Mouse (Mus musculus) MEL (cell line): ENCODE measurements around the gene Glis1.

Experiments
- CTCF ChIP-seq, 3 experiments: IDR thresholded peaks in 2 of 3; conservative IDR thresholded peaks in 1 of 3; 2 replicates each; pipeline ENCODE4 v1.5.1; 2011 to 2012; ENCODE audit warnings: low read length in 3 of 3, low read depth in 2 of 3, mild to moderate bottlenecking in 2 of 3, improper control_type of control experiment in 1 of 3, inconsistent platforms in 1 of 3, mixed read lengths in 1 of 3, moderate library complexity in 1 of 3; ENCODE audit not compliant: control insufficient read depth in 1 of 3, insufficient read depth in 1 of 3, poor library complexity in 1 of 3, severe bottlenecking in 1 of 3
- E2F4 ChIP-seq: IDR thresholded peaks from 2 replicates; pipeline ENCODE4 v1.6.1; 2011; ENCODE audit warnings: low read depth, low read length, improper control_type of control experiment, borderline replicate concordance
- EP300 ChIP-seq, 2 experiments: IDR thresholded peaks; 2 replicates each; pipeline ENCODE4 v1.6.1; 2011; ENCODE audit warnings: improper control_type of control experiment in 2 of 2, low read length in 2 of 2, low read depth in 1 of 2, mild to moderate bottlenecking in 1 of 2
- ETS1 ChIP-seq: IDR thresholded peaks from 2 replicates; pipeline ENCODE4 v1.6.1; 2012; ENCODE audit warnings: low read depth, mild to moderate bottlenecking, inconsistent platforms, low read length, improper control_type of control experiment, moderate library complexity
- GATA1 ChIP-seq: IDR thresholded peaks from 2 replicates; pipeline ENCODE4 v1.6.1; 2011; ENCODE audit warnings: low read depth, low read length, improper control_type of control experiment
- HCFC1 ChIP-seq: IDR thresholded peaks from 2 replicates; pipeline ENCODE4 v1.6.1; 2012; ENCODE audit warnings: low read depth, mild to moderate bottlenecking, inconsistent platforms, low read length, improper control_type of control experiment, moderate library complexity
- KAT2A ChIP-seq: conservative IDR thresholded peaks from 2 replicates; pipeline ENCODE4 v1.6.1; 2012; ENCODE audit warnings: low read depth, low read length, improper control_type of control experiment, inconsistent platforms
- MAX ChIP-seq: IDR thresholded peaks from 2 replicates; pipeline ENCODE4 v1.6.1; 2011; ENCODE audit warnings: low read length, improper control_type of control experiment
- MAZ ChIP-seq: IDR thresholded peaks from 2 replicates; pipeline ENCODE4 v1.6.1; 2012; ENCODE audit warnings: low read depth, mild to moderate bottlenecking, inconsistent platforms, low read length, improper control_type of control experiment
- NRF1 ChIP-seq: IDR thresholded peaks from 2 replicates; pipeline ENCODE4 v1.6.1; 2014; ENCODE audit warnings: low read depth, mild to moderate bottlenecking, inconsistent platforms, low read length, improper control_type of control experiment, moderate library complexity; ENCODE audit not compliant: poor library complexity, insufficient read depth, severe bottlenecking
- POLR2A ChIP-seq, 2 experiments: IDR thresholded peaks; 2 replicates each; pipeline ENCODE4 v1.6.1; 2011 to 2012; ENCODE audit warnings: low read length in 2 of 2, mild to moderate bottlenecking in 2 of 2, control low read depth in 1 of 2, improper control_type of control experiment in 1 of 2, low read depth in 1 of 2, moderate library complexity in 1 of 2; ENCODE audit not compliant: control insufficient read depth in 1 of 2, insufficient read depth in 1 of 2, poor library complexity in 1 of 2
- RCOR1 ChIP-seq: IDR thresholded peaks from 2 replicates; pipeline ENCODE4 v1.6.1; 2012; ENCODE audit warnings: low read depth, mild to moderate bottlenecking, inconsistent platforms, low read length, improper control_type of control experiment
- TBP ChIP-seq: IDR thresholded peaks from 2 replicates; pipeline ENCODE4 v1.8.0; 2011; ENCODE audit warnings: low read depth, low read length, improper control_type of control experiment
- ZNF384 ChIP-seq: IDR thresholded peaks from 2 replicates; pipeline ENCODE4 v1.6.1; 2012; ENCODE audit warnings: low read depth, mild to moderate bottlenecking, inconsistent platforms, low read length, improper control_type of control experiment

- TF ChIP-seq MAX (no peak), ETS1 (no peak), CTCF (IDR thresholded peaks at IDR 0.05 in 2 of 3, conservative IDR thresholded peaks at IDR 0.05 in 1 of 3; ENCODE audit: control insufficient read depth in 1 of 3, insufficient read depth in 1 of 3, low read depth in 2 of 3, low read length in 3 of 3, poor library complexity in 1 of 3, severe bottlenecking in 1 of 3) (no peak), GATA1 (no peak), MAZ (no peak), RCOR1 (no peak), KAT2A (no peak), ZNF384 (no peak), E2F4 (no peak), TBP (no peak), HCFC1 (no peak), POLR2A (IDR thresholded peaks at IDR 0.05; ENCODE audit: control insufficient read depth in 1 of 2, insufficient read depth in 1 of 2, low read depth in 1 of 2, low read length in 2 of 2, poor library complexity in 1 of 2) (no peak), NRF1 (no peak), EP300 (IDR thresholded peaks at IDR 0.05; ENCODE audit: low read depth in 1 of 2, low read length in 2 of 2) (no peak)
Observed at GRCm38 (mm10) chr4:107638303-107638702, 203.9 kb downstream of the Glis1 start.
